Comparison of ENCODE assay signal across 8 mouse cellular contexts in genomic region chr10:43479436-43480157, GRCm38 (mm10). TPM values are rescaled to one million over a fixed set of nuclear protein-coding genes. Genes with fewer than 3 reads are reported as not detected.
DNase-seq lines count a peak whose midpoint lies in the region; ATAC-seq and TF ChIP-seq lines count a peak whose summit lies in the region.

No protein-coding gene starts in this region.

- intact Hi-C loops in left cerebral cortex, adult 2 months (cut with DNase I): loop anchor here (2.0 kb wide), 2 partner anchors 61 to 259 kb away; partner anchors contain the start of genes 1700021F05Rik and Pdss2

- H3K4me2 ChIP-seq in hindbrain, embryonic 14.5 days (replicated peaks): peak overlapping the region; percentile 99

- peak overlapping the region; percentile 98 for H3K27ac ChIP-seq in hindbrain, embryonic 14.5 days
- H3K27ac ChIP-seq in left cerebral cortex, adult 2 months: peak overlapping the region; percentile 87
- peak overlapping the region; percentile 35; the same call in 1 of the 2 replicates for H3K27ac ChIP-seq in macrophage

- no peaks in the 10 kb centered on the region for H3K36me3 ChIP-seq in hindbrain, embryonic 14.5 days (replicated peaks; ENCODE audit: control insufficient read depth, insufficient read depth)
- no peaks in the 10 kb centered on the region for H3K36me3 ChIP-seq in macrophage (ENCODE audit: inconsistent target)

- H3K9me3 ChIP-seq in hindbrain, embryonic 14.5 days (ENCODE audit: control insufficient read depth, low read length): no peaks in the 10 kb centered on the region

- no peaks in the 10 kb centered on the region; the same call in 1 of the 2 replicates for H3K79me2 ChIP-seq in macrophage (ENCODE audit: inconsistent target)

- ATAC-seq in hindbrain, embryonic 14.5 days (ENCODE audit: low FRiP score): peak; percentile 90

- WGBS in hindbrain, embryonic 14.5 days: under 1% methylated on average over 79 of the region's 103 CpGs
- WGBS in macrophage (ENCODE audit: missing documents): 0% methylated on average over 60 of the region's 103 CpGs

- peak overlapping the region; percentile 85 for H3K4me3 ChIP-seq in hindbrain, embryonic 14.5 days (replicated peaks; ENCODE audit: low read length)
- H3K4me3 ChIP-seq in left cerebral cortex, adult 2 months: peak overlapping the region; percentile 76
- peak overlapping the region; percentile 37 for H3K4me3 ChIP-seq in macrophage (ENCODE audit: inconsistent target)

- peak; percentile 59 for DNase-seq in R1 (ENCODE audit: low read depth, low spot score)
- DNase-seq in cerebellum, postnatal 14 days: peak; percentile 76 to 84
- peak; percentile 41 to 67 for DNase-seq in frontal cortex, postnatal 25 days (ENCODE audit: low spot score in 2 of 2)
- peak; percentile 75 for DNase-seq in hindbrain, embryonic 14.5 days (ENCODE audit: low spot score)
- peak; percentile 82 to 83 for DNase-seq in left cerebral cortex, adult 2 months (ENCODE audit: extremely low spot score in 1 of 2, low spot score in 2 of 2)
- peak; percentile 67 for DNase-seq in retina, postnatal 7 days (ENCODE audit: low read depth, low spot score)
- peak; percentile 93 for DNase-seq in urinary bladder, adult 2 months (ENCODE audit: low spot score)

- peak overlapping the region; percentile 95 for H3K9ac ChIP-seq in hindbrain, embryonic 14.5 days

- TF ChIP-seq CTCF in left cerebral cortex, adult 2 months (IDR thresholded peaks at IDR 0.05): peak; percentile 82

- H3K27me3 ChIP-seq in hindbrain, embryonic 14.5 days (ENCODE audit: control insufficient read depth, insufficient read depth, low read length): no peaks in the 10 kb centered on the region

- peaks cover 46% of the 10 kb centered on the region for H3K4me1 ChIP-seq in hindbrain, embryonic 14.5 days (replicated peaks; ENCODE audit: control insufficient read depth, insufficient read depth, low read length)

RNA-seq across cellular contexts. Expression of gene Bend3, which starts 1.0 kb away (rescaled TPM):
- polyA plus RNA-seq in hindbrain, embryonic 14.5 days (2014; fragmentation: Nextera tagmentation; extraction: Ambion mirVana): 3.1 and 4.8 TPM in 2 replicates
- total RNA-seq in left cerebral cortex, adult 2 months (2021): 1 to 10 TPM; 5.4 to 6.1 TPM
- total RNA-seq in macrophage (2018; cell fraction: chromatin; rRNA removed): 1 to 10 TPM; 1.2 to 6.2 (median 2.6) TPM
- total RNA-seq in macrophage (2018; cell fraction: cytosol; rRNA removed): 1 to 10 TPM; 1.5 to 5.3 (median 3.0) TPM
- 1 to 10 TPM; 1.7 to 6.6 (median 2.9) TPM for total RNA-seq in macrophage (2018; cell fraction: nucleus; rRNA removed)
- polyA plus RNA-seq in macrophage (2018): 1.4 to 3.8 TPM (median 2.3 TPM) in 3 replicates
- polyA plus RNA-seq in urinary bladder, adult 2 months (2012; rRNA removed): 2.9 and 3.5 TPM in 2 replicates

RNA-seq across cellular contexts. Expression of gene Gm9803, which starts 44.3 kb away (rescaled TPM):
- 14.5 and 25.4 TPM in 2 replicates for polyA plus RNA-seq in hindbrain, embryonic 14.5 days (2014; fragmentation: Nextera tagmentation; extraction: Ambion mirVana)
- 1 to 10 TPM in 1 of 2 experiments, not detected in 1; 7.5 TPM for total RNA-seq in left cerebral cortex, adult 2 months (2021)
- 10 to 100 TPM in 17 of 26 experiments, 1 to 10 TPM in 3, not detected in 6; 3.4 to 25.3 (median 12.7) TPM for total RNA-seq in macrophage (2018; cell fraction: chromatin; rRNA removed)
- total RNA-seq in macrophage (2018; cell fraction: cytosol; rRNA removed): 1 to 10 TPM in 9 of 26 experiments, under 1 TPM in 10, not detected in 7; 0.36 to 2.5 (median 0.89) TPM
- total RNA-seq in macrophage (2018; cell fraction: nucleus; rRNA removed): 1 to 10 TPM in 16 of 26 experiments, not detected in 10; 1.5 to 5.6 (median 3.7) TPM
- polyA plus RNA-seq in macrophage (2018): 0.69 to 2.7 TPM (median 1.2 TPM) in 3 replicates
- polyA plus RNA-seq in urinary bladder, adult 2 months (2012; rRNA removed): 13.1 and 16.7 TPM in 2 replicates

Comparison
In these comparisons a context has a peak if more than half of its experiments do, and no peak if none do; other contexts are left out.
1. Peak in every context shown above with its lines: DNase-seq, ATAC-seq, H3K4me3 ChIP-seq and H3K27ac ChIP-seq.
2. H3K27ac ChIP-seq: peak in every context shown above with its lines; median percentile 98 in hindbrain, embryonic 14.5 days; 87 in left cerebral cortex, adult 2 months; 35 in macrophage.